Mouse (Mus musculus): ENCODE data around the gene Hddc3.
"Not testable (repeated sequence)": the region's sequence is repeated elsewhere in the genome, so short reads cannot be mapped to it uniquely, and the experiment has no call there.

Hddc3 gene

DNA sequence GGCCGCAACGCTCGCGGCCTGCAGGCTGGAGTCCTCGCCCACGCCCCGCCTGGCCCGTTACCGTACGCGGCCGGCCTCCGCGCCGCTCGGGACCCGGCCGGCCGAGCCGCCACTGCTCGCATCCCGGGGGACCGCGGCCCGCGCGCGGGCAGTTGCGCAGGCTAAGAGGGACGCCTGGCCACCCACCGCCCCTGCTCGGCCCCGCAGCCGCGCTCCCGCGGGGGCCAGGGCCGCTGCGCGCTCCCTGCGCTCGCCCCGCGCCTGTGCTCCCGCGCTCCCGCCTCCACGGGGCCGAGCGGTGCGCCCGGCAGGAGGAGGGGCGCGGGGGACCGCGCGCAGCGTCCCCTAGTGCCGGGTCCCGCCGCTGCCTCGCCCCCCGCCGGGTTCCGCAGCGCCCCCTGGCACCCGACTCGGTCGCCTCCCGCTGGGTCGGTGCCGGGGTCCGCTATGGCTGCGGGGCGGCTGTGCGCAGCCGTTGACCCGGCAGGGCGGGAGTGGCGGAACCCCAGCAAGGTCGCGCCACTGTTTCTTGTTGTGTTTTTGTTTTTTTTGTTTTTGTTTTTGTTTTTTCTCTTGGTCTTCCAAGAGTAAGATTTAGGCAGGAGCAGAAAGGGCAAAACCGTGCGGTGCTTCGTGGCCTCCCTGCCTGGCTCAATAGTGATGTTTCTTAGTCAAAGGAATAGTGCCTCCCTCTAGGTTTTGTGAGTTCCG, 28.3 kb downstream of the Hddc3 start, which contains the start of gene Man2a2:
Gene Man2a2, minus strand, starts transcription at position 335 of the 711 bp plus-strand sequence.
- DNase-seq: peak; percentile 87 to 91

DNA sequence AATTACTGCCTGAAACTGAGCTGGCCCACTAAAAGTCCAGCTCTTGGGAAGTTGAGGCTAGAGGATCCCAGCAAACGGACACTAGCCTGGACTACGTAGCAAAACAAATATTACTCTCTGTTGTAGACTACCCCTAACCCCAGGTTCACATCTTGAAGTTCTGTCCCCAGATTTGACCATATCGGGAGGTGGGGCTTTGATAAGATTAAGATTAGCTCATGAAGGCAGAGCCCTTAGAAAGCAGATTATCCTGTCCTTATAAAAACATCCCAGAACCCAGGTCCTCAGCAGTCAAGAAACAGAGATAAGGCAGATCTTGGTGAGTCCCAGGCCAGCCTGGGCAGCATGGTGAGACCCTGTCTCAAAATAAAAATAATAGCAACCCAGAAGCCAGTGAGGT, 29.3 kb downstream of the Hddc3 start:
- no peak for DNase-seq

DNA sequence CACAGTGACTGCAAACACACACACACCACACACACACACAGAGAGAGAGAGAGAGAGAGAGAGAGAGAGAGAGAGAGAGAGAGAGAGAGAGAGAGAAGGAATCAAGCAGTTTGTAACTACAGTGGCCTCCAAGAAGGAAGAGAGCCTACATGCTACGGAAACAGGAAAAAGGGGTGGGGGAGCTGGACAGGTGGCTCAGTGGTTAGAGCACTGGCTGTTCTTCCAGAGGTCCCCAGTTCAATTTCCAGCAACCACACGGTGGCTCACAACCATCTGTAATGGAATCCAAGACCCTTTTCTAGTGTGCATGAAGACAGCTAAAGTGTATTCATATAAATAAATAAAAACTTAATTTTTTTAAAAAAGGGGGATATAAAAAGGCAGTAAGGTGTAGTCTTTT, 29.8 kb downstream of the Hddc3 start:
- peak; percentile 44 to 64 for DNase-seq

DNA sequence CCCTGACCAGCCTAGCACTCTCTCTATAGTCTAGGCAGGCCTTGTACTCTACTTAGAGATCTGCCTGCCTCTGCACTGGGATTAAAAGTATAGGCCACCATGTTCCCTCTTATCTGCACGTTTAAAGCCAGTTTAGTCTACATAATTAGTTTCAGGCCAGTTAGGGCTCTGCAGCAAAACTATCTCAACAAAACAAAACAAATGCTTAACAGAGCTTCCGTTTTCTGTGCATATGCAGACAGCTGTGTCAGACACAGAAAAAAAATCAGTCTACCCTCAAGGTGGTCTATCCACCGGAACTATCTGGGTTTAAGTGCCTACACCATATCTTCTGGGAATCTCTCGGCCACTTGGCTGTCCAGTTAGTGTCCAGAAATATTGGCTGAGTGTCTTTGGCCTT, 30.4 kb downstream of the Hddc3 start:
- no peak for DNase-seq

DNA sequence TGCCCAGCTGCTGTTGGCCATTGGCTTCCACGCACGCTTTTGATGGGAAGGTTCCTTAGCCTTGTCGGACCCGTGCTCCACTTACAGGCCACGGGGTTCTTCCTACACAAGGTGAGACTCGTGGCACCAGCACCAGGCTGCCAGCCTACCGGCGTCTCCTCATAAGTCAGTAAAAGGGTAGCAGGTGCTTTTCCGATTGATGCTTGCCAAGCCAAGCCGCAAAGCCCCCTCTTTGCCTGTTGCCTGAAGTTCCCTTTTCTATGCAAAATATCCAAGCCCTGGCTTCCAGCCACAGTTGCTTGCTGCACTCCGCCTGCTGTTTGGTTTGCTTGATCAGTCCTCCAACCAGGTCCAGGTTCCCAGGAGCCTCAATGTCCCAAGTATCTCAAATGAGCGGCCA, 30.9 kb downstream of the Hddc3 start:
- peak; percentile 48 to 60 for DNase-seq

DNA sequence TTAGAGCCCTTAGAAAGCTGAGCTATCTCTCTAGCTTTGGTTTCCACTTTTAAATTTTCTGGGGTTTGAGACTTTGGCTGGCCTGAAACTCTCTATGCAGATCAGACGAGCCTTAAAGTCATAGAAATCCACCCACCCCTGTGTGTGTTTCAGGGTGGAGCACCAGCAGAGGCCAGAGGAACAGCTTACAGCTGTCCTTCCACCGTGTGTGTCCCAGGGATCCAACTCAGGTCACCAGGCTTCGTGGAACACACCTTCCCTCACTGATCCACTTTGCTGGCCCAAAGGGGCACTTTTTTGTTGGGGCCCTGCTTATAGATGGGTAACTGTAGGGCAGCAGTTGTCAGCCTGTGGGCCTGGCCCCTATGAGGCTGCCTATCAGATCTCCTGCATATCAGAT, 31.4 kb downstream of the Hddc3 start:
- no peak for DNase-seq

DNA sequence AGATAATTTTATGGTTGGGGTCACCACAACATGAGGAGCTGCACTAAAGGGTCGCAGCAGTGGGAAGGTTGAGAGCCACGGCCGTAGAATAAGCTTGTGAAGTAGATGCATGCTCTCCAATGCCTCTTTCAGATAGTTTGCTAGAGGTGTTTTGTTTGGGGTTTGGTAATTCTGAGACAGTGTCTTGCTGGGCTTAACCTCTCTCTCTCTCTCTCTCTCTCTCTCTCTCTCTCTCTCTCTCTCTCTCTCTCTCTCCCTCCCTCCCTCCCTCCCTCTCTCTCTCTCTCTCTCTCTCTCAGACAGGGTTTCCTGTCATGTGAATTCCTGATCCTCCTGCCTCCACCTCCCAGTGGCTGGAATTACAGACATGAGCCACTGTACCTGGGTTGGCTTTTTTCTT, 31.8 kb downstream of the Hddc3 start:
- no peak for DNase-seq

DNA sequence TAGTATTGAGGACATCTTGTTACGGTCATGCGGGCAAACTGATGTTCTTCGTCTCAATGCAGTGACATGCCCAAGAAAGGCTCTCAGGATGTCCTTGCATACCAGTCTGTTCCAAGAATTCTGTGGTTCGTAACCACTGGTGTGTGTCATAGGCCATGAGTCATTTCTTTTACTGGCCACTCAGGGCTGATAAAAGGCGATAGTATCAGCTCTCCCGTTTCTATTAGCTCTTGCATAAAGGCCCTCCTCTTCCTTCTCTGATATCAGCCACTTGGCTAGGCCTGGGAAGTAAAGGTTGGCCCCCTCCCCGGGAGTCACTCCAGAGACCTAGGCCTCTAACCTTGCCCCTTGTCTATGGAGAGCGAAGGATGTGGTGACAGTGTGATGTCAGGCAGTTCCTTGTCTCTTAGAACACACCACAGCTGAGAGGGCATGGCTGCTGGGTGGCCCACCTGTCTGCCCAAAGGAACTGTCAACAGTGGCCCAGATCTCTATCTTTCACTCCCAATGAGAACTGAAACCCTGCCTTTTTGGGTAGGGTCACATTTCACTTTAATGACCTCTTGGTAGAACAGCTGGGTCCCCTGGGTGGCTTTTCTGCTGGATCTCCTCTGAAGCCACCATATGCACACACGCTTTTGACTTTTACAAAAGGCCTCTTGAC, 32.6 kb downstream of the Hddc3 start:
- DNase-seq: no peak

DNA sequence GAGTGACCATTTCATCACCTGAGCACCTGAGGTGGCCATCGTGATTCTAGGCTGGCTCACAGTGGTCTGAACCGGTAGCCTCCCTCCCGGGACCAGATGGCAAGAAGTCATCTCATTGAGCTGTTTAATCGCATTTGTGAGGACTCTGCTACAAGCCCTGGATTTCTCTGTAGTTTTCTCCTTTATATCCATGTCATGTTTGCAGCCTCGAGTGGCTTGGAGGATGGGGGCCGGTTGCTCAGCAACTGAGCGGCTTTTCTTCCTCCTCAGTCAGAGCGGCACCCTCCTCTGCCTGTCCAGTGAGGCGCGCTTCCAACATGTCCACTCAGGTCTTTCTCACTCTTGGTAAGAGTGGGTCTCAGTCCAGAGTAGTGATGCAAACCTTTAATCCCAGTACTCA, 33.3 kb downstream of the Hddc3 start:
- no peak for DNase-seq

DNA sequence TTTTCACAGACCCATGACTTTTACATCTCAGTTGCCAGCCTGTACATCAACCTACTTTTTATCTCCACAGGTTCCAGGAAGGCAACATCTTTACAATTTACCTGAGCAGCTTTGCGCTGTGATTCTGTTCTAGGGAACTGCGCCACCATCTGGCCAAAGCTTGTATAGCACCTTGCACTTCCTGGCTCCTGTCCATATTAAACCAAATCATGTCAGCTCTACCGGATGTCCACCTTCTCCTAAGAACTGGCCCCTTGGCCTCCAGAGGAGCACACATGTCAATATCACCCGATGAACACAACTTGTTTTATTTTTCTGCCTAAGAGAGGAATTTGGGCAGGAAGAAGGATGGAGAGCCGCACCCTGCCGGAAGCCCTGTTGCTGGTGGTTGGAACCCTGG, 34.6 kb downstream of the Hddc3 start:
- DNase-seq: peak; percentile 61 to 70

DNA sequence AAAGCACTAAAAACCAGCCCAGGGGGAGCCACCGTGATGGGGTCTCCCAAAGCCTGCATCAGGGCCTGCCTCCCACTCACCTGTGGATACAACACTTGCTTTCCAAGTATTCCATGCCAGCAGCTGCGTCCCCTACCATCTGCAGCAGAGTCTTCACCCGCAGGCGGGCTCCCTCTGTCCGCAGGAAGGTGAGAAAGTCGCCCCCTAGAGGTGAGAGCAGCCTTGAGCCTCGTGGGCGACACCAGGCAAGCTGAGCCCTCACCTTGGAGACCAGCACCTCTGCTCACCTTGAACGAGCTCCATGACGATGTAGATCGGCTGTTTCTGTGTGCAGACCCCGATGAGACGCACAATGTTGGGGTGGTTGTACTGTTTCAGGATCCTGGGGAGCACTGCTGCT, 36.6 kb downstream of the Hddc3 start:
- DNase-seq: peak; percentile 53 to 58

DNA sequence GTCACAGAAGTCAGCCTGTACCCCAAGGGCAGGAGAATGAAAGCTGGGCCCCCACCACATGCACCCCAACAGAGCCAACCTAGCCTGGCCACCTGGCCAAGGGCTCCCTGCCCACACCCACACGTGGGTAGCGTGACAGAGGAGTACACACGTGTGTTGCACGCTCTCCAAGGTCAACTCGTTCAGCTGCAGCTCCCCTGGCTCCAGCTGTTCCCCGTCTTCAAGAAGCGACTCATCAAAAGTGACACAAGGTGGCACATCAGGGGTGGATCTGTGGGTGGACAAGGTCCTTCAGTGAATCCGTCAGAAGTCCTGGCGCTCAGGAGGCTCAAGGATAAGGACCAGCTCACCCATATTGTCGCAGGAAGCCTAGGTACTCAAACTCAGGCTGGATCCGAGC, 40.0 kb downstream of the Hddc3 start:
- no peak for DNase-seq

DNA sequence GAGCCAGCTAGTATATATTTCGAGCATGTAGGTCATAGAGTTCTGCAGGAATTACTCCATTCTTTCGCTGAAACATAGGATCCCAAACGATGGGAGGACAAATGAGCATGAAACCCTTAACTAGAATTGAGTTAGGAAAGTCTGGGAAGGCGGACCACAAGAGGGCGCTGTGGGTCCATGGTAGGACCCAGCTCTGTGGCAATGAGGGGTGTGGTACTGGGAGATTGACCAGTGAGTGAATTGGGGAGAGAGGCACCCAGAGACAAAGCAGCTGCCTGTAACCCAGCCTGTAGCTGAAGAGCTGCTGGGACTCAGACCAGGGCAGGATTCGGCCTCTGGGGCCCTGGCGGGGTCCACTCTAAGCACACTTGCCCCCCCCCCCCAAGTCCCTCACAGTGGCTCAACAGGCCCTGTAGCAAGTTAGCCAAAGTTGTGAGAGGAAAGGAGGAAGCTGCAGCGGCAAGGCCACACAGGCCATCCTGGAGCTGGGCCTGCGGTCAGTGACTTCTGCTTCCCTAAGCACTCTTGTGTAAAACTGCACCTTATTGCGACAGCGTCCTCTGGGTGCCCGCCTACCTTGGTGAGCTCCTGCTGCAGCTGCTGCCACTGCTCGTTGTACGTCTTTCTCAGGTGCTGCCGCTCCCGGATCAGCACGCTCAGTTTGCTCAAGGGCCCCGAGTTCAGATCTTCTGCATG, 43.5 kb downstream of the Hddc3 start:
- peak; percentile 82 to 85 for DNase-seq

DNA sequence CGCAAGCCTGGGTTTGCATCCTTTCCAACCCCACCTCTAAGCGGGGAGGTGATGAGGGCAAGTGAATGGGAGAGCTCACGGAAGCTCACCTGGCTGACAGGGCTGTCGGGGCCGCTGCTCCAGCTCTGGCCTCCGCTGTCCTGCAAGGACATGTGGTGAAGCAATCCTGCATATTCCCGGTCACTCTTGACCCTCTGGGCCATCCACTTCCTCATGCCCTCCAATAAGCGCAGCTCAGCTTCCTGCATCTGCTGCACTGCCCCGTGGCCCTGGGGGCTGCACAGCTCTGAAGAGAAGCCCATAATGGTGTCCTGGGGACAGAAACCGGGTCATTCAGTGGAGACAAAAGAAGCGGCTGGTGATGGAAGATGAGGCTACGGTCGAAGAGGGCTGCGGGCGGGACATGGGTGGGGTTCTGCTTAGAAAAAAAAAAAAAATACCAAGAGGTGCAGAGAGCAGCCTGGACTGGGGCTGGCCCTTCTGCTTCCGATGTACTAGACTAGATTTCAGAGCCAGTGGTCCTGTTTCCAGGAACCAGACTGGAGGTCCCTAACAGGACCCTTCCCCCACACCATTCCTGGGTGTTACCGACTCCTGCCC, 44.2 kb downstream of the Hddc3 start:
- no peak for DNase-seq

DNA sequence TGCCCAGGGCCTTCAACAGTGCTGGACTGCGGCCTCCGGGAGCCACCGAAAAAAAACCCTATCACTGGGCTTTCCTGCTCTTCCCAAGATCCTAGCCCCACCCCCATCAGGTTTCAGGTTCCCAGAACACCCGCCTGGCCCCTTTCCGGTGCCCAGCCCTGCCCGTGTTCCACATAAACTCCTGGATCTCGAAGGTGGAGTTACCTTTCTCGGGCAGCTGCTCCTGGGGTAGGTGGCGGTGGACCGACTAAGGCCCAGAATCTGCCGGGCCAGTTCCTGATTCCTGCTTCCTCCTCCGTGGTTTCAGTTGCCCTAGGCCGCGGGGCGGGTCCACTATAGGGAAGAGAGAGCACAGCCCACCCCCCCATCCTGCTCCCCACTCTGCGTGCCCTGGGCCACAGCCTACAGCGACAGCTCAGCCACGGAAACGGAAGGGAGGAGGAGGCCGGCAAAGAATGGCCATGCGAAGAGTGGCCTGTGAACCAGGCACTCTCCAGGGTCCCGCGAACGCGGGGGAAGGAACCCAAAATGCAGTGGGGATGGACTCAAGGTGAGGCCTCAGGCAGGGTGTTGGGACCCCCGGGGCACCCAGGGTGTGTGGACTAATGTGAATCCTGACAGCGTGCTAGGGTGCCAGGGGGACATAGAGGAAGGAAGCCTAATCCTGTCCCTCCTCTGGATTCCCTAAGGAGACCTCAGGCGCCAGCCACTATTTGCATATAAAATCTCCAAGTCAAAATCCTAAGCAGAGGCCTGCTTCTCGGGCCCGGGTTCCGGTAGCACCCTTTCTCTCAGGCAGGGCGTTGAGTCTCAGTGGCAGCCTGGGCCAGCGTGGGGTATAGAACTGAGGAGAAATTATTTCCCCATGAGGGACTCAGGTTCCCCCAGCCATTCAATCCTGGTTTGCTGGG, 45.0 kb downstream of the Hddc3 start, which contains the start of gene Fes:
Gene Fes, minus strand, starts transcription at position 314 of the 911 bp plus-strand sequence.
- DNase-seq: no peak

DNA sequence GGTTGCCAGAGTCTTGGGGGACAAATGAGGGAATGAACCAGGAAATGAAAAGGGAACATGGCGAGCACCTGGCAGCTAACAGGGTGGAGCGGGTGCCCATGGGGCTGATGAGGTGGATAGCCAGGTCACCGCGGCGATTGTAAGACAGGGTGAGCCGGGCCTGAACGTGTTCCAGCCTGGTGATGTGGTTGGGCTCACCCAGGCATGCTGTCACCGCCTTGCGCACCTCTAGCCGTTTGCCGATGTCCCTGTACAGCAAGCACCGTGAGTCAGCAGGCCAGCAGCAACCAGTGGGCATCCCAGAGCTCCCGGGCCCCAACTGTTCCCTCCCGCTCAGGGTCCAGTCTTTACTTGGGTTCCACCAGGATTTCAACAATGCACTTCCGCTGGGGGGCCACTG, 49.2 kb downstream of the Hddc3 start:
- no peak for DNase-seq

DNA sequence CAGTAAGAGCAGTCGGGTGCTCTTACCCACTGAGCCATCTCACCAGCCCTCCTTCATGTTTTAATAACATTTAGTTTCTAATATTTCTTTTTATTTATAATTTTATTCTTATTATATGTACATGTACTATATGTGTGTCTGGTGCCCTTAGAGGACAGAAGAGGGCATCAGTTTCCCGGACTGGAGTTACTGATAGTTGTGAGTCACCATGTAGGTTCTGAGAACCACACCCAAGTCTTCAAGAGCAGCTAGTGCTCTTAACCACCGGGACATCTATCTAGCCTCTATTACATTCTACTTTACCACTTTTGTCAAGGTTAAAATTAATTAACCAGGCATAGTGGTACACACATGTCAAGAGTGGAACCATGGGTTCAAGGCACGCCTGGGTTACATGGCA, 51.7 kb downstream of the Hddc3 start:
- DNase-seq: no peak

DNA sequence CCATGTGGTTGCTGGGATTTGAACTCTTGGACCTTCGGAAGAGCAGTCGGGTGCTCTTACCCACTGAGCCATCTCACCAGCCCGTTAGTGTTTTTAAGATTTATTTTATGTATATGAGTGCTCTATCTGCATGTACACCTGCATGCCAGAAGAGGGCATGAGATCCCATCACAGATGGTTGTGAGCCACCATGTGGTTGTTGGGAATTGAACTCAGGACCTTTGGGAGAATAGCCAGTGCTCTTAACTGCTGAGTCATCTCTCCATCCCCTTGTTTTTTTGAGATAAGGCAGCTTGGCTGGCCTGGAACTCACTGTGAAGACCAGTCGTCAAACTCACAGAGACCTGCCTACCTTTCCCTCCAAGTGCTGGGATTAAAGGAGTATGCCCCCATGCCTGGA, 53.5 kb downstream of the Hddc3 start:
- DNase-seq: not testable (repeated sequence)

DNA sequence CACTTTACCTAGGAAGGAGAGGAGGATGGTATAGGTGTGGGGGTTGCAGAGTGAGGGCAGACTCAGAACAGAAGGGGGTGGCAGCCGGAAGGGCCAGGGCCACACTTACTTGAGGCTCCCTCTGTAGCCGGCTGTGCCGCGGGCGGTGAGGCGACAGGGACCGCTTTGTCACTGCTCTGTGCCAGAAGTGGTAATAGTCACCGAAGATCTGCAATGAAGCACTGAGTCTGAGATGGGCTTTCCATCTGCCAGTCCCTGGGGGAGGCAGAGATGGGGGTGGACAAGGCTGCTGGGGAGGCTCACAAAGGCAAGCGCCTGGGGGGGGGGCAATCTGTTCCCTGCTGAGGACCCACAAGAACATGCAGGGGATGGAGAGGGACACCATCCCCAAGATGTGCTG, 55.1 kb downstream of the Hddc3 start:
- no peak for DNase-seq

DNA sequence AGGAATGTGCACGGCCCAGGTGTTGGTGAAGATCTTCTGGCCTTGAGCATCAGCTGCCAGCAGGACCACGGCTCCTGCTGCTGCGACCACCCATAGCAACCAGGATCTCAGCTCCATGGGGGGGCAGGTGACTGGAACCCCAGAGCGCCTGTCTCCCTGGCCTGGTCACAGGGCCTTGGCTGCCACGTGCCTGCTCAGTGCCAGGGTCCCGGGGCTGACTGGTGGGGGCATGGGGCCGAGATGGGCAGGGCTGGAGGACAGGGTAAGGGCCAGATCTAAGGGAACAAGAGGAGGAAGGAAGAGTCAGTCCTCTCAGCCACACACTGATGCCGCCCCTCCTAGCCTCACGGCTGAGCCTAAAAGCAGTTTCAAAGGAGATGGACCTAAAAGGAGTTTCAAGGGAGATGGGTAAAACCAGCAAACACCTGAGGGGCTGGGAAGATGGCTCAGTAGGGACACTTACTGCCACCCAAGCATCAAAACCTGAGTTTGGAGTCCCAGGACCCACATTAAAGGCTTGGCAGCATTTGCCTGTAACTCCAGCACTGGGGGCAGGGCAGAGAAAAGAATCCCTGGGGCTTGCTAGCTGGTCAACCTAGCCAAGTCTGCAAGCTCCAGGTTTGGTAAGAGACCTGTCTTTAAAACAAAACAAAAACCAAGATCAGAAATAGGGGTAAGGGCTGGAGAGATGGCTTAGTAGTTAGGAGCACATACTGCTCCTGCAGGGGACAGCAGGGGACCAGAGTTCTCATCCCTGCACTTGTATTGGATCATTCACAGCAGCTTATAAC, 55.9 kb downstream of the Hddc3 start:
- no peak for DNase-seq

DNA sequence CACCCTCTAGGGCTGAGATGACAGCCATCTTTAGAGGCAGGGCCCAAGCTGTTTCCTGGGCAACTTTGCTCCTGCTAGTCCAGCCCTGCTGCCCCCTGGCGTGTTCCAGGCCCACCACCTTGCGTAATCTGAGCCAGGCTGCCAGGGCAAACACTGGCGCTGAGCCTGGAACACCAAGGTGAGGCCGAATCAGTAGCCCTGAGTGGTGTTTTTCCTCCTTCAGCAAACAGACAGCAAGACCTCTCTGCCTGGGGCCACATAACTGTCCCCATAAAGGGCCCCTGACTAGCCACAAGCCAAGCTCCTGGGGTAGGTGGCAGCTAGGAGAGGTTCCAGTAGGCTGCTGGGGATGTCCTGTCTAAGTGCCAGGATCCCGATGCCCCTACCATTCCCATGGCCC, 57.2 kb downstream of the Hddc3 start:
- DNase-seq: no peak

Measured in thymus, postnatal 36 days (tissue).